Mouse (Mus musculus) embryonic facial prominence, embryonic 14.5 days (tissue): ENCODE measurements at regions not wholly inside any gene's neighbourhood (a gene's known extent, or its start where the extent isn't known, plus 50 kb on each side); places are given as distances from the start of the nearest gene placed in this dataset.

Source experiments
- ATAC-seq: fragments of 200-750 bp; cut with Nextera tagmentation; 2 replicates; pipeline ENCODE4 v1.8.0; 2017; ENCODE audit warnings: low read depth, moderate number of reproducible peaks, moderate TSS enrichment
- DNase-seq: peaks from one replicate; pipeline ENCODE4 v3.0.0-alpha.2; 2015; ENCODE audit warnings: low spot score
- H3K27ac ChIP-seq: fragments of 300-500 bp; sonication (generic); replicated peaks from 2 replicates; pipeline ENCODE4 v1.5.1; 2014; ENCODE audit warnings: low read depth, mild to moderate bottlenecking, low read length, moderate library complexity
- H3K27me3 ChIP-seq: fragments of 300-500 bp; sonication (generic); replicated peaks from 2 replicates; pipeline ENCODE4 v1.6.1; 2014; ENCODE audit warnings: low read length; ENCODE audit not compliant: control insufficient read depth, insufficient read depth
- H3K36me3 ChIP-seq: fragments of 300-500 bp; sonication (generic); 2 replicates; pipeline ENCODE4 v1.6.1; 2014; ENCODE audit warnings: low read length, mixed read lengths; ENCODE audit not compliant: control insufficient read depth, insufficient read depth
- H3K4me1 ChIP-seq: fragments of 300-500 bp; sonication (generic); 2 replicates; pipeline ENCODE4 v1.6.1; 2014; ENCODE audit warnings: antibody characterized with exemption, low read length; ENCODE audit not compliant: control insufficient read depth, insufficient read depth
- H3K4me2 ChIP-seq: fragments of 300-500 bp; sonication (generic); 2 replicates; pipeline ENCODE4 v1.6.1; 2014; ENCODE audit warnings: low read depth, mild to moderate bottlenecking, low read length, moderate library complexity, mixed read lengths
- H3K4me3 ChIP-seq: fragments of 300-500 bp; sonication (generic); 2 replicates; pipeline ENCODE4 v1.5.1; 2014; ENCODE audit warnings: low read depth, mild to moderate bottlenecking, low read length
- H3K9ac ChIP-seq: fragments of 300-500 bp; sonication (generic); 2 replicates; pipeline ENCODE4 v1.6.1; 2014; ENCODE audit warnings: low read depth, mild to moderate bottlenecking, low read length, moderate library complexity, mixed read lengths
- H3K9me3 ChIP-seq: fragments of 300-500 bp; sonication (generic); 2 replicates; pipeline ENCODE4 v1.6.1; 2016; ENCODE audit warnings: low read length; ENCODE audit not compliant: control insufficient read depth
- WGBS: fragments of 180-500 bp; shearing (Covaris S2); extraction: QIAGEN DNeasy Blood & Tissue Kit; methylation state at CpG from one replicate; pipeline ENCODE4 v1.1.7; 2014; 5-methylcytosine and 5-hydroxymethylcytosine counted together

- no peak overlapping the region for H3K27ac ChIP-seq
- ATAC-seq (no peak), DNase-seq (no peak)
- H3K4me3 ChIP-seq, result no peak overlapping the region
- H3K4me2 ChIP-seq, result no peak overlapping the region
- no peaks in the 10 kb centered on the region; the same call in 1 of the 2 replicates for H3K4me1 ChIP-seq
- WGBS, result 79% methylated on average over 6 of the region's 6 CpGs
- no peak overlapping the region for H3K9ac ChIP-seq
- 0 out of 2 replicates have a peak, but pooled peaks cover 3% of the 10 kb centered on the region for H3K9me3 ChIP-seq
- no peaks in the 10 kb centered on the region for H3K27me3 ChIP-seq
- no peaks in the 10 kb centered on the region for H3K36me3 ChIP-seq
Observed at GRCm38 (mm10) chr14:76188105-76188645, 77.5 kb downstream of the Nufip1 start.

- no peak overlapping the region for H3K27ac ChIP-seq
- H3K4me2 ChIP-seq, result no peak overlapping the region
- ATAC-seq (no peak), DNase-seq (no peak)
- 0 out of 2 replicates have a peak, but pooled peaks cover 3% of the 10 kb centered on the region for H3K9me3 ChIP-seq
- WGBS, result 75% methylated on average over 10 of the region's 10 CpGs
- H3K4me1 ChIP-seq, result no peaks in the 10 kb centered on the region
- H3K4me3 ChIP-seq, result no peak overlapping the region
- no peak overlapping the region for H3K9ac ChIP-seq
- no peaks in the 10 kb centered on the region for H3K36me3 ChIP-seq
- no peaks in the 10 kb centered on the region for H3K27me3 ChIP-seq
Observed at GRCm38 (mm10) chr14:76195324-76195723, 84.6 kb downstream of the Nufip1 start.

GRCm38 (mm10) chr14:76197357-76197756 is 86.7 kb downstream of the Nufip1 start:
- Histone ChIP-seq H3K27me3 (no peaks in the 10 kb centered on the region), H3K9me3 (no peaks in the 10 kb centered on the region), H3K4me1 (no peaks in the 10 kb centered on the region), H3K4me2 (no peak overlapping the region), H3K36me3 (no peaks in the 10 kb centered on the region), H3K4me3 (no peak overlapping the region), H3K27ac (no peak overlapping the region), H3K9ac (no peak overlapping the region)
- WGBS, result 80% methylated on average over 2 of the region's 2 CpGs
- no peak for ATAC-seq
- DNase-seq, result no peak

GRCm38 (mm10) chr14:76198406-76198805 is 87.7 kb downstream of the Nufip1 start:
- H3K4me1 ChIP-seq, result no peaks in the 10 kb centered on the region
- ATAC-seq (no peak), DNase-seq (no peak)
- no peak overlapping the region for H3K4me3 ChIP-seq
- no peak overlapping the region for H3K27ac ChIP-seq
- no peaks in the 10 kb centered on the region for H3K27me3 ChIP-seq
- no peaks in the 10 kb centered on the region for H3K36me3 ChIP-seq
- no peak overlapping the region for H3K9ac ChIP-seq
- 37% methylated on average over 5 of the region's 5 CpGs for WGBS
- no peaks in the 10 kb centered on the region for H3K9me3 ChIP-seq
- H3K4me2 ChIP-seq, result no peak overlapping the region

GRCm38 (mm10) chr14:76202595-76202994 is 91.9 kb downstream of the Nufip1 start:
- no peaks in the 10 kb centered on the region for H3K4me1 ChIP-seq
- WGBS, result 83% methylated on average over 4 of the region's 4 CpGs
- no peak overlapping the region for H3K4me2 ChIP-seq
- no peaks in the 10 kb centered on the region for H3K27me3 ChIP-seq
- DNase-seq (no peak), ATAC-seq (no peak)
- H3K27ac ChIP-seq, result no peak overlapping the region
- H3K9me3 ChIP-seq, result no peaks in the 10 kb centered on the region
- H3K9ac ChIP-seq, result no peak overlapping the region
- H3K36me3 ChIP-seq, result no peaks in the 10 kb centered on the region
- H3K4me3 ChIP-seq, result no peak overlapping the region

- WGBS, result 59% methylated on average over 1 of the region's 1 CpGs
- ATAC-seq (no peak), DNase-seq (no peak)
- Histone ChIP-seq H3K4me1 (no peaks in the 10 kb centered on the region), H3K36me3 (no peaks in the 10 kb centered on the region), H3K27ac (no peak overlapping the region), H3K4me2 (no peak overlapping the region), H3K9me3 (no peaks in the 10 kb centered on the region), H3K9ac (no peak overlapping the region), H3K4me3 (no peak overlapping the region), H3K27me3 (no peaks in the 10 kb centered on the region)
Observed at GRCm38 (mm10) chr14:76203135-76203534, 92.4 kb downstream of the Nufip1 start.

GRCm38 (mm10) chr14:76216446-76217177 is 105.9 kb downstream of the Nufip1 start:
- Histone ChIP-seq H3K4me2 (no peak overlapping the region), H3K27ac (no peak overlapping the region), H3K4me1 (no peaks in the 10 kb centered on the region), H3K9ac (no peak overlapping the region), H3K36me3 (no peaks in the 10 kb centered on the region), H3K4me3 (no peak overlapping the region), H3K27me3 (no peaks in the 10 kb centered on the region), H3K9me3 (0 out of 2 replicates have a peak, but pooled peaks cover 5% of the 10 kb centered on the region)
- no peak for ATAC-seq
- 62% methylated on average over 12 of the region's 12 CpGs for WGBS
- DNase-seq, result no peak

- no peak for DNase-seq
- Histone ChIP-seq H3K36me3 (no peaks in the 10 kb centered on the region), H3K4me3 (no peak overlapping the region), H3K9ac (no peak overlapping the region), H3K27me3 (no peaks in the 10 kb centered on the region), H3K9me3 (0 out of 2 replicates have a peak, but pooled peaks cover 5% of the 10 kb centered on the region), H3K4me1 (no peaks in the 10 kb centered on the region), H3K4me2 (no peak overlapping the region), H3K27ac (no peak overlapping the region)
- ATAC-seq, result no peak
- 65% methylated on average over 9 of the region's 9 CpGs for WGBS
Observed at GRCm38 (mm10) chr14:76217178-76217500, 106.4 kb downstream of the Nufip1 start.
